Mouse (Mus musculus) activated CD4-positive, CD25-positive, alpha-beta regulatory T cell, adult 4 months (primary cell): ENCODE measurements around the gene Cdon. TPM values are rescaled to one million over a fixed set of nuclear protein-coding genes. Genes with fewer than 3 reads are reported as not detected.
A peak's percentile ranks its signal among the peaks of the same experiment; 100 is the strongest.
"Not testable (repeated sequence)": the region's sequence is repeated elsewhere in the genome, so short reads cannot be mapped to it uniquely, and the experiment has no call there.

ENCODE experiments used
- ATAC-seq: one replicate; pipeline ENCODE4 v1.8.0; 2017
- polyA plus RNA-seq, 2 experiments: library from polyadenylated mRNA; unstranded; fragments of 100-300 nt; shearing (Covaris generic); gene quantifications; one replicate each; pipeline ENCODE4 v1.2.1; 2017

The Cdon gene
- 1 to 10 TPM; 2.4 to 4.4 TPM for polyA plus RNA-seq

DNA sequence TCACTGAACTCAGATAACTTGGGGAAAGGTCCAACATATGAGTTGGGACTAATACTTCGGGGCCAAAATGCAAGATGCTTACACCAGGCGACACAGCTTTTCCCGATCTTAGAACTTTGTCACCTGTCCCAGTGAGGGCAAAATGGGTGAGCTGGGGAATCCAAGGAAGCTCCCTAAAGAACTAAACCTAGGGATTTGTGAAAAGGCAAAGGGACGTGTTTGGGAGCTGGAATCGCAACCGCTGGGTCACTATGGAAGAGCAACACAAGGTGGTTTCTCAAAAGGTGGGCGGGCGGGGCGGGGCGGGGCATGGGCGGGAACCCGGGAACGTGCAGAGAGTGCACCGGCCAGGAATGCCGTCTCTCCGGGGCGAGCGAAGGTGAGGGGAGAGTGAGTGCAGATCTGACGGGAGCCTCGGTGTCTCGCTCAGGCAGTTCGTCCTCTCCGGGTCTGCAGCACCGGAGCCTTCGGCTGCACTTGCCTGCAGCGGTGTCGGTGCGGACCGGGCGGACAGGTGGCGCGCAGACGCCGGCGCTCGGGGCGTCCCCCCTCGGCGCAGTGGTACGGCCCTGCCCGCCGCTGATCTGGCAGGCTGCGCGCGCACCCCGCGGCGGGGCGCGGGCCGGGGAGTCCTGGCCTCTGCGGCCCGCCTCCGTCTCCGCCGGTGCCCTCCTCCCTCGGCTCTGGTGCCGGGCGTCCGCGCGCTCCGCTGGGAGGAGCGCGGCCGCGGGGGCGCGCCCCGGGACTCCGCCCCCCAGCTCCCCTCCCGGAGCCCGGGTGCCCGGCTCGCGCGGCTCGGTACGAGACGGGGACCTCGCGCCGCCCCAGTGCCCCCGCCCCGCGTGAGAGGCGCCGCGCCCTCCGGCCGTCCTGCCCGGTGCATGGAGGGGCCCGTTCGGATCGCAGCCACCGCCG is at the start of gene Cdon:
Gene Cdon (plus strand): TSS at position 324 of the 915 bp plus-strand sequence.
- ATAC-seq = peak; percentile 75

DNA sequence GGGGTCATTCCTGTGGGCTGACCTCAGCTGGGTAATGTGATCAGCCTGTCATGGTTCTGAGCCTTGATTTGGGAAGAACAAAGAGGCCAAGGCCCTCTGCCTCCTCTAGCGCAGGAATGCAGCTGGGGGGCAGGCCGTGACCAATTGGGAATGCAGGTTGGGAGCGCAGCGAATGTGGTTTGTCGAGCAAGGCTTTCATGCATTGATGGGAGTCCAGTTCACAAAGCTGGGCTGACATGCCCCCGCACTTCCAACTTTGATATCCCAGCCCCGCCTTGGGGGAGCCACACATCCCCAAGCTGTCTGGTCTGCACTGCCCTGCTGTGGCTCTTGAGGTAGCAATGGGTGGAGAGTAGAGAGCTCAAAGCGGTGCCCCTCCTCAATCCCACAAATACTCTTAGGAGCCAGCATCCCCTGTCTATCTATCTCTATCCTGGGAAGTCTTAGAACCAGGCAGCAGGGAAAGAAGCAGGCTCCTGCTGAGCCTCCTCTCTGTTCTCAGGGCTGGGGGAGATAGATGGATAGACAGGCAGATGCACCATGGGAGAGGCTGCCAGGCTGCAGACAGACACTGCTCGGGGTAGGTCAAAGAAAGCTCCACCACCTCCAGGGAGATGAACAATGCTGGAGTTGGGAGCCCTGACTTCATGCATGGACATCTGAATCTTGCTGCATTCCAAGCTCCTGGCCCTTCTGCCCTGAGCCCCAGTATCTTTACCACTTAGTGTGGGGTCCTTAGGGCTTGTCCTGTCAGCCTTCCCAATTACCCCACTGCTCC is 48.4 kb upstream of the Cdon start:
- ATAC-seq = no peak

DNA sequence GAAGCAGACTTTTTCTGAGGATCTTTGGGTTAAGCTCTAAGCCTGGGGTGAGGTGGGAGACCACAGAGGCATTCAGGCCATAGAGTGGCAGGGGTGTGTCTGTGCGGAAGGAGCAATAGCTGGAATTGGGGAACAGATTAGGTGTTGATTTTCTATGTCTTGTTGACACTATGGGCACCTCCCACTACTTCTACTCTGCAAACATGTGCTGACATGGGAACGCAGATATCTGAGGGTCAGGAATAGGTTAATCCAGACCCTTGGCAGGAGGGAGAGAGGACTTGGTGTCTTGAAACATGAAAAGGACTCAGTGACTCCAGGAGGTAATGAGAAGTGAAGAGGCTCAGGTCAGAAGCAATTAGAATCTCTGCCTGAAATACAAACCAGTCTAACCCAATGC is 43.0 kb upstream of the Cdon start:
- no peak for ATAC-seq

DNA sequence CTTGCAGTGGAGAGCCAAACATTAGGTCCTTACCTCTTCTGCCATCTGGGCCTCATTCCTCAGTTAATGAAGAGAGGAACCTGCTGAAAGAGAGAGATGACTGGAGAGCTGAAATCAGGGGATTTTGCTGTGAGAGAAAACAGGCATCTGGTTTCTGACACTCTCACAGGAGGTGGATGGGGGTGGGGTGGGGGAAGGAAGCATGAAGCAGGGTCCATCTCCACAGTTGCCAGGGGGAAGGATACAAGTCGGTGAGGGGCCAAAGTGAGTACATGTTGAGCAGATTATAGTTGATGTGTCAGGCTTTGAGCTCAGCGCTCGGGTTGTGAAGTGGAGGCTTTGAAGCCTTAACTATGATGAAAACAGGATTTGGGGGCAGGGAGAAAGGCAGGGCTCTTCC is 41.9 kb upstream of the Cdon start:
- ATAC-seq = no peak

DNA sequence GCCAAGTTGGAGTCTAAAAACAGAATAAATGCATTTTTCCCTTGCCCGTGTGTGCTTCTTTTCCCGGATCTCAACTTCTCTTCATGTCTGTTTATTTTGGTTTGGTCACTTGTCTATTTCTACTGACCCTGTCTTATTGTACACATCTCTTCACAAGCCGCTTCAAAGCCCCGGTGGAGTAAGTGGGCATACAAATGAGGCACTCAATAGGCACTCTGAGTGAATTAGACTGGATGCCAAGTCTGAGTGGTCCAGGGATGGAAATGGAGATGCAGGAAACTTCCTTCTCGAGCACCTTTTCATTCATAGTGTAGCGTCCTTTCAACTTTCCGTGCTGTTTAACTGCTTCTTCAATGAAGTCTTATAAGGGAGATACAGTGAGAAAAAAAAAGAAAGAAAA is 21.0 kb upstream of the Cdon start:
- no peak for ATAC-seq

DNA sequence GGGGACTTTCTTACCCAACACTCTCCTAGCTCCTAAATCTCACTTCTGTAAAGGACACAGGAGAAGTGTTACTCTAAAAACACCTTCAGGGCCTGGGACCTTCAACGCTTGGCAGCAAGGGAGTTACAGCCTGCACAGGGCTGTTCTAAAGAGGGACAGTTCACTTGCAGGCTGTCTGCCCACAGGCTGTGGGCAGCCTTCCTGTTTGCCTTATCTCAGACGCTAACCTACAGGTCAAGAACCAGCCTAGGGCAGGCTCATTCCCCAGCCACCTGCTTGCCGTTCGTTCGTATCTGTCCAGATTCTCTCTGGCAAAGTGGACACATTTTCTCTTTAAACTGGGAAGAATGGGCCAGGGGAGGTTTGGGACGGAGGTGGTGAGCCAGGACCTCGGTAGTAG is 20.5 kb upstream of the Cdon start:
- ATAC-seq = no peak

DNA sequence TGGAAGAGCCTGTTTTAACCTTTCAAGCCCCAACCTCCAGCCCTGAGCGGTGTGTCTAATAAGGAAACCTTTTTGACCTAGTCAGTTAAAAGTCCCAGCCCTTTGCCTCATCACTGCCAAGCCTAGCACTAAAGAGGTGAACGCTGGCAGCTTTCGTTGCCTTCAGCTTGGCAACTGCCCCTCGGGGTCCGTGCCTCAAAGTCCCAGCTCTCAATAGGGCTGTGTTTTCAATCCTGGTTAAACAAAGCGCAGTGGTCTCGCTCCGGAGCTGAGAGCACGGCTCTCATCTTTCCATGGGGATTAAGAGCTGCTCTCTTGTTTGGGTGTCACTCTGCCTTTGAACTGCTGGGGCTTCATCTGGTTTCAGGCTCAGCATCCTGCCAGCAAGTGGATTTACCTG is 20.1 kb upstream of the Cdon start:
- no peak for ATAC-seq

DNA sequence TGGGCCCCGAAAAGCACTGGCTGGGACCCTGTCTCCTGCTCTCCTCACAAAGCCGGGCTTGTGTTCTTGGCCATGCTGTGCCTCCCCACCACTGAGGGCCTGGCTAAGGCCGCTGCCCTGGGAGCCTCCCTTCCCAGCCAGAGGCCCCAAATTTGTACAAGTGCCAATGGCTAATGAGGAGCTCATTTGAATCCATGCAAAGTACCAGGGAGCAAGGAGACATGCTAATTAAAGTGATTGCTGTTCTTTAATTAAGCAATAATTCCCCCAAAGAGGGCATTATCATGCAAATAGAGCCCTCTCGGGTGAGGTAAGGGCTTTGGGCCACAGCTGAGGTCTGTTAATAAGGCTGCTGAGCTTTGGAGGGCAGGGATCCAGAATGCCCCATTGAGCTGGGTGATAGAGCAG is 18.3 kb upstream of the Cdon start:
- ATAC-seq = no peak

DNA sequence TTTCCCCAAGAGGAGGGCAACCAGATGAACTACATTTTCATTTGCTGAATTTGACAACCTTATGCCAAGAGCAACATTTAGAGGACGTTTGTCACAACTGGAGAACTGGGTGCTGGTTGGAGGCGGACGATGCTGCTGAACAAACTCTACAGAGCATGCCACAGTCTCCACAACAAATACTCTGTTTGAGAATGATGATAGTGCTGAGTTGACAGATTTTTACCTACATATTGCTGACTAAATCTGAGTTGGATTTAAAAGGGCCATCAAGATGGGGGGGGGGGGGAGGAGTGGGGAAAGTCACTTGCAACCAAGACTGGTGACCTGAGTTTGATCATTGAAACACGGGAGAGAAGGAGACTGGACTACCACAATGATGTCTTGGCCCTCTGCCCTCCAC is 17.4 kb upstream of the Cdon start:
- no peak for ATAC-seq

DNA sequence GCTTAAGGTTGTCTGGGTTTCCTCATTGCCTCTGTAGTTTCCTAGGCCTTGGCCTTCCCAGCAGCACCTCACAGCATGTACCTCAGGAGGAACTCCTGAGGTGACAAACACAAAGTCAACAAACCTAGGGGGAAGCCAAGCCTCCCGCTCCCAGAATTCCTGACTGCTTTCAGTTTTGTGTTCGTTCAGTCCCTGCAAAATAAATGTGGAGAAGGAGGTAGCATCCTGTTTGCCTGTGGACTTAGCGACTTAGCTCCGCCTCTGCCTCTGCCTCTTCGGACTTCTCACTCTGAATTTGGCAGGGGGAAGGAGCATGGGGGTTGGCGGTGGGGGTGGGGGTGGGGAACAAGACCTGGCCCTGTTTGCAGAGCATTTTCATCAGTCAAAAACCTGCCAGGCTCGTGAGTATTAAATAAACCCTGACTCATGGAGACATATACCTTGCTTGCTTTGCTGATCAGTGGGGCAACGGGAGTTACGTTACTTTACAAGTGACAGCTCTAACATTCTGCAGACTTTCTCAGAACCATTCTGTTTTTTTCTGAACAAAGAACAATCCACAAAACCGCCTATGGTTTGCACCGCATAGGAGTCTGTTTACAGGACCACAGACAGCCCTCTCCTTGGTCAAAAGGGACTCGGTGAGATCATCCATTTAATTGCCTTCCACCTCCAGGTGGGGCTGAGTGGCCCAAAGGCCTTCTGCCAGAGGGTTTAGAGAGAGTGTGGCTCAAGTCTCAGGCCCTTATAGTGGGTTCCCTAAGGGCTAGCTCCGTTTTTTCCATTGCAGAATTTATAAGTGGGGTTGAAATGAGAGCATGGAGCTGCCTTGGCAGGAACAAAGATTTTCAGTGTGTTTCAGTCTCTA is 15.7 kb upstream of the Cdon start:
- ATAC-seq = no peak

DNA sequence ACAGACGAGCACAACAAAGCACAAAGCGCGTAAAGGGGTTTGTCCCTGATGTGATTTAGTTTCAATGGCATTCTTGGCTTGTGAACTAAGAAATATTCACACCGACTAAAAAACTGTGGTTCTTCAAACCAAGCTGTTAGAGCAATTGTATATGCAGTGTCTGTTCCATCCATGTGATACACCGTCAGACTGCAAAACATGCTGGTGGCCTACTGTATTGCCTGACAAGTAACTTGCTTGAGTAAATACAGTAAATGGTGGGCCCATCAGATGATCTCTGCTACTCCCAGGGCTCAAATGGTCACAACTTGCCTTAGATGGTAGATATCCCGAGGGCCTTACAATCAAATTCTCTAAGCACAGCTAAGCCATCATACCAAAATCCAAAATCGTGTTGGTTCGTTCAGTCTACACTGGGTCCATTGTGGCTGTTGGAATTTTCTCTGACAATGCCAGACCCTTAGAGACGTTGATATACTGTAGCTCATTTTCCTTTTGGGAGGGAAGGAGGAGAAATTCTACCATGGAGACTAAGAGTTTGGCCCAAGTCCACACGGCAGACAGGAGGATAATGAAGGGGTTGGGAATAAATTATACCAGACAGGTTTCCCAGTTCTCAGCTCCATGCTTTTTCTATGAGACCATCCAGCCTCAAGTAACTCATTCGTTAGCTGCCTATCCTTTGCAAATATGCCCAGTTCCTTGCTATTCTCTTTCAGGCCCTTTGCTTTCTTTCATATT is 9.5 kb upstream of the Cdon start:
- no peak for ATAC-seq

DNA sequence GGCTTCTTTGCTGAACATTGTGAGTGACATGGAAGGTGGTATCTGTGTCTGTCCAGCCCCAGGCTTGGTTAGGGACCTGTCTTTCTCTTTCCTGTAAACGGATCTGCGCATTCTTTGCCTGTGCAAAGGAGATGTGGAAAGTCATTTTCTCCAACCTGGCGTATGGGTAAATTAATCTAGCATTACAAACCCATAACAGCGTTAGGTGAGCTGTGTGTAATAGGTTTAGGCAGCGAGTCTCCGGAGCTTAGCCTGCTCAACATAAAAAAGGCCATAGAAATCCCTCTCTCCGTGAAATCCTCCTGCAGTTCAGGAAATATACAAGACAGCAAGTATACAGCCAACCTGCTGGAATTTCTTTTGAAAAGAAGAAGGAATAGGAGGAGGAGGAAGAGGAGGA is 9.0 kb upstream of the Cdon start:
- ATAC-seq = no peak

DNA sequence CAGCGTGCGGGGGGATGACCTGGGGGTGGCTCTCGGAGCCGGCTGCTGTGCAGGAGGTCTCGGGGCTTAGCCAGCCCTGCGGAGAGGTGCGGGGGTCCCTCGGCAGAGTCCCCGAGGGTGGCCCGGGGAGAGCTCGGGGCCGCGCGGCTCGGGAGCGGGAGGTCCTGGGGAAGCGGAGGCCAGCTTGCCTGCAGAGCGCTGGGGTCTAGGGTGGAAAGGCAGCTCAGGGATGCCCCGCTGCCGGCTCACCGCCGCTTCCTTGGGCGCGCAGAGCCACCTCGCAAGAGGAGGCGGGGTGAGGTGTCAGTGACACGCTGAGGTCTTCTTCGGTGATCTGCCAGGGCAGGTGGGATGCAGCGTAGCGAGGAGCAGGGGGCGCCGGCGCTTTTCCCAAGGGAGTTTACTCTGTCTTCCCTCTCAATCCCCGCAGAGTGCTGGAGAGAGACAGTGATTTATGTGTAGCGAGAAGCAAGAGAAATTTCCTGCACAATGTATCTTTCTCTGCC is 855 bp downstream of the Cdon start:
- ATAC-seq = peak; percentile 64

DNA sequence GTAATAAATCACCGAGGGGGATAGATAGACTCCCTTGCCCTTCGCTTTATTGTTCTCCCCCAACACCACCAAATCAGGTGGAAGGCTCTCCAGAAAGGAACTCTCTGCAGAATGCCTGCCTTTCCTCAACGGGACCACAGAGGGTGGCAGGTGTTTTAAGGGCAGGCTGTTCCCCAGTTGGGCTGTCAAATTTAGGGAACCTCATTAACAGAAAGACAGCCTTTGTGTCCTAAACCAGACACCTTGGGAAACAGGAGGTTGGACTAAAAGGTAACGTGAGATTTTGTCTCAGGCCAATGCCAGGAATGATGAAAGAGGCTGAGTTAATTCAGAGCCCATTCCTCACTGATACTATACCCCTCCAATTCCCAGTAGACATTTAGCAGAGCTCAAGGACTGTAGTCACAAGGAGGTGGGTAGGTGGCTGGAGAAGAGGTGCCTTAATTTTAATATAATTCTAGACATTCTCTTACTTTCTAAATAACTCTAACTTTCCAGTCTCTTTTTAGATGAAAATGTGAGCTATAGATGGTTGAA is 1.5 kb downstream of the Cdon start:
- no peak for ATAC-seq

DNA sequence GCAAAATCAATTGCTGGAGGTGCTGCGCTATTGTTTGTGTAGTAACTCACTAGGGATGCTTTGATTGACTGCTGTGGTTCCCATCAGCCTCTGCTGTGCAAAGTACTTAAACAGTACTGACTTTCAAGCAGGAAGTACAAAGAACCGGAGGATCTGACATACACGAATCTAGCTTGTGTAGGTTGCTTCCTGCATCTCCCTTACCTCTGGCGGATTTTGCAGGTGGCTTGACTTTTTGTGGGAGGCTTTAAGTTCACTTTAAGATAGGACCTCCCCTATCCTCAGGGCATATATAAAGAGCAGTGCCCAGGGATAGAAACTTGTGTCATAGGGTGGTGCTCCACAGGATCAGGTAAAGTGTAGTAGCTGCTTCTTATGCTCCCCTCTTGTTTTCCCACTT is 2.3 kb downstream of the Cdon start:
- ATAC-seq = peak; percentile 61

DNA sequence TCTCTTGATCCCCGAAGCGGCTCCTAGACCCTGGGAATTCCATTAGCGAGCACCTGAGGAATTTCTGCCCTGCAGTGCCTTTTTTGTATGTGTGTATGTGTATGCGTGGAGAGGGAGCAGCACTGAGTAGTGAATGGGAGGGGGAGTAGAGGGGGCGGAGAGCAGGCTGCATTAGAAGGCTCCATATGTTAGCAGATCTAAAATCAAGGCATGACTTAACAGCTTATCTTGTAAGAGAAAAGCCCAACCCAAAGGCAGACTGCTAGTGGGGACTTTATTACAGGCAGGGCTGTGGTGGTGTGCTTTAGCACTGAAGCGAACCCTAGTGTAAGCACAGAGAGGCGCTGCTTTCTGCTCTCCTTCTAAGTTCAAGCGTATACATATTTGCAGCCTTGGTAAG is 3.7 kb downstream of the Cdon start:
- no peak for ATAC-seq

DNA sequence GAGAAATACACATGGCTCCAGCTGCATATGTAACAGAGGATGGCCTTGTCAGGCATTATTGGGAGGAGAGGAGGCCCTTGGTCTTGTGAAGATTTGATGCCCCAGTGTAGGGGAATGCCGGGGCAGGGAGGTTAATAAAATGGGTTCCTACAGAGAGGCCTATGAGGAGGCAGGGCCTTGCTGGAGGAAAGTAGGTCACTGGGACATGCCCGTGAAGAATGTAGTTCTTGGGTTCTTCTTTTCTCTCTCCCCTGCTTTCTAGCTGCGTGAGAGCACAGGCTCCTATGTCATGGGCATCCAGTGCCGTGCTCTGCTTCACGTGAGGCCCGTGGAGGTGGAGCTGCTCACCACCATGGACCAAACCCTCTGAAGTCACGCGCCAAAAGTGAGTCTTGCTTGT is 9.5 kb downstream of the Cdon start:
- peak; percentile 43 for ATAC-seq

DNA sequence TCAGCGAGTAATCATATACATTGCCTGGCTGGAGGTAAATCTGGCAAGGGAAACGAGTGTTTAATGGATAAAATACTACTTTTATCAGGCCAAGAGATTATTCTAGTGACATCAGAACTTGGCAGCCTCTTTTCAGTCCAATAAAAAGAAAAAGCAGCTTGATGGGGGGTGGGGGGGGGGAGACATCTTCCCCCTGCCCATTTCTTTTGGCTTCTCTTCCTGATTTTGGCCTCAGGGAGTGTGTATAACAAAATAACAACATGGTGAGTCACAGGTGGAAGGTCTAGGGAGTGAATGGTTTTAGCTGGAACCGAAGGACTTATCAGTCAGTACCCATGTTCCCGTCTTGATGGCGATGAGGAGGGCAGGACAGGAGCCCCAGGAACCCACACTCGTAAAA is 10.5 kb downstream of the Cdon start:
- no peak for ATAC-seq

DNA sequence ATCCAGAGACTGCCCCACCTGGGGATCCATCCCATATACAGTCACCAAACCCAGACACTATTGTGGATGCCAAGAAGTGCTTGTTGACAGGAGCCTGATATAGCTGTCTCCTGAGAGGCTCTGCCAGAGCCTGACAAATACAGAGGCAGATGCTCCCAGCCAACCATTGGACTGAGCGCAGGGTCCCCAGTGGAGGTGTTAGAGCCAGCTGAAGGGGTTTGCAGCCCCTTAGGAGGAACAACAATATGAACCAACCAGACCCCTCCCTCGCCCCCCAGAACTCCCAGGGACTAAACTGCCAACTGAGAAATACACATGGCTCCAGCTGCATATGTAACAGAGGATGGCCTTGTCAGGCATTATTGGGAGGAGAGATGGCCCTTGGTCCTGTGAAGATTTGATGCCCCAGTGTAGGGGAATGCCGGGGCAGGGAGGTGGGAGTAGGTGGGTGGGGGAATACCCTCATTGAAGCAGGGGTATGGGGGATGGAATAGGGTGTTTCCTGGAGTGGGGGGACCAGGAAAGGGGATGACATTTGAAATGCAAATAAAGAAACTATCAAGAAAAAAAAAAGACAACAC is 11.9 kb downstream of the Cdon start:
- ATAC-seq = not testable (repeated sequence)

DNA sequence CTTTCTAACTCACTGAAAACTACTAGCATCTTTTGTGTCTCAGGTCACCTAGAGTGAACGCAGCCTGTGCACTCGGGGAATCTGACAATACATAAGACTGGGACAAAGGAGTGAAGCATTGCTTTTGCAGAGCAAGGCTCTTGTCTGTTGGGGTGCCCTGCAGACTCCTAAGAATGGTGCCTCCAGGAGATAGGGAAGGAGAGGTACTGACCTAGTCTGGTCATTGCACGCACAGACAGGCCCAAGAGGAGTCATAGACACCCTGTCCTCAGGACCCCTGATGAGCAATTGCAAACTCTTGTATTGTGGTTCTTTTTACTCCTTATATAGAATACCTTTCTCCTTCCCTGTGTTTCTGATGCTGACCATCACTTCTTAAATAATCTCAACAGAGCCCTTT is 13.4 kb downstream of the Cdon start:
- no peak for ATAC-seq

DNA sequence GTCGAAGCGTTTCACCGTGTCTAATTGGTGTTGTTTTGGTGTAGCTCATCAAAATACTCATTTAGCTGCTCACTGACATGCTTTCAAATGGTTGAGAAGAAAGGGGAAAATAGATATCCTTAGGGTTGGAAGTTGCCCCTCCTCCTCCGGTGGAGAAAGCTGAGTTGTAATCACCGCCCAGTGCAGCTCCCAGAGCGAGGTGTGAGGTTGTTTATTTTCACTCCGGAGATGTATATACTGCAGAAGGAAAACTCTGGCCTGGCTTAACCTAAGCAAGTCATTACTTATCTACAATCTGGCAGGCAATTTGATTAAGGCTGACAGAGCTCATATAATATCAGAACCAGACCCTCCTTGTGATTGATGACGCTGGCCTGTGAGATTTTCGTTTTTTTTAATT is 14.6 kb downstream of the Cdon start:
- no peak for ATAC-seq
